Mouse (Mus musculus) left cerebral cortex, postnatal 10 days (tissue): ENCODE measurements at regions not wholly inside any gene's neighbourhood (a gene's known extent, or its start where the extent isn't known, plus 50 kb on each side); places are given as distances from the start of the nearest gene placed in this dataset.

Source experiments
- DNase-seq, 2 experiments: peaks; one replicate each; pipeline ENCODE4 v3.0.0; 2021 to 2022; ENCODE audit warnings: low spot score in 2 of 2, mixed read lengths in 1 of 2; ENCODE audit errors: extremely low spot score in 1 of 2
- intact Hi-C: fragments of 180-260 bp; cut with DNase I; formaldehyde crosslinking; loops from one replicate; pipeline ENCODE4 v1.15.1; 2025

GRCm38 (mm10) chr12:77067115-77067514 lies 105.1 kb upstream of the Max start:
- no peak for DNase-seq
- intact Hi-C loops, result no loop called here

- intact Hi-C loops, result no loop called here
- no peak for DNase-seq
These were observed 103.9 kb upstream of the Max start for GRCm38 (mm10) chr12:77065645-77066512.

GRCm38 (mm10) chr12:77064048-77064447 lies 102.0 kb upstream of the Max start:
- DNase-seq, result no peak
- intact Hi-C loops, result no loop called here

- DNase-seq, result no peak
These were observed 99.5 kb upstream of the Max start for GRCm38 (mm10) chr12:77061562-77061847.

GRCm38 (mm10) chr12:77060766-77061561 lies 99.0 kb upstream of the Max start:
- DNase-seq, result peak in 1 of 2 experiments; percentile 38
- intact Hi-C loops, result no loop called here

More at GRCm38 (mm10) chr12:77061562-77061847, 99.5 kb upstream of the Max start:
- intact Hi-C loops, result no loop called here

GRCm38 (mm10) chr12:77060060-77060695 lies 98.2 kb upstream of the Max start:
- peak in 1 of 2 experiments; percentile 73 for DNase-seq
- intact Hi-C loops, result no loop called here

GRCm38 (mm10) chr12:77059679-77060059 lies 97.7 kb upstream of the Max start:
- no peak for DNase-seq
- intact Hi-C loops, result no loop called here

- intact Hi-C loops, result no loop called here
- no peak for DNase-seq
These were observed 96.7 kb upstream of the Max start for GRCm38 (mm10) chr12:77058596-77059190.

GRCm38 (mm10) chr12:77056748-77057370 lies 94.9 kb upstream of the Max start:
- DNase-seq, result no peak
- intact Hi-C loops, result no loop called here

GRCm38 (mm10) chr12:77054700-77055099 lies 92.7 kb upstream of the Max start:
- no peak for DNase-seq
- intact Hi-C loops, result no loop called here

- intact Hi-C loops, result no loop called here
- no peak for DNase-seq
These were observed 92.2 kb upstream of the Max start for GRCm38 (mm10) chr12:77054211-77054610.

GRCm38 (mm10) chr12:77052853-77053252 lies 90.9 kb upstream of the Max start:
- intact Hi-C loops, result no loop called here
- peak; percentile 62 to 65 for DNase-seq

- DNase-seq, result no peak
- intact Hi-C loops, result no loop called here
These were observed 86.4 kb upstream of the Max start for GRCm38 (mm10) chr12:77048380-77048779.

GRCm38 (mm10) chr12:77047273-77047672 lies 85.3 kb upstream of the Max start:
- no peak for DNase-seq
- intact Hi-C loops, result no loop called here

- DNase-seq, result peak in 1 of 2 experiments; percentile 70
- intact Hi-C loops, result no loop called here
These were observed 84.0 kb upstream of the Max start for GRCm38 (mm10) chr12:77045956-77046355.

- intact Hi-C loops, result no loop called here
- DNase-seq, result no peak
These were observed 83.4 kb upstream of the Max start for GRCm38 (mm10) chr12:77045356-77045755.

- no peak for DNase-seq
- intact Hi-C loops, result no loop called here
These were observed 80.4 kb upstream of the Max start for GRCm38 (mm10) chr12:77042356-77042755.

- intact Hi-C loops, result no loop called here
These were observed 79.1 kb upstream of the Max start for GRCm38 (mm10) chr12:77041141-77041540.

GRCm38 (mm10) chr12:77039953-77040305 lies 77.9 kb upstream of the Max start:
- intact Hi-C loops, result no loop called here
- no peak for DNase-seq

More at GRCm38 (mm10) chr12:77041141-77041540, 79.1 kb upstream of the Max start:
- DNase-seq, result no peak
